Mouse (Mus musculus) liver, postnatal 0 days (tissue): ENCODE measurements around the gene Fam69a.

Source experiments
- CTCF ChIP-seq: sonication (generic); IDR thresholded peaks from 2 replicates; pipeline ENCODE4 v1.5.1; 2016; ENCODE audit warnings: antibody characterized with exemption, low read depth
- EP300 ChIP-seq: IDR thresholded peaks from 2 replicates; pipeline ENCODE4 v1.6.1; 2016; ENCODE audit warnings: antibody characterized with exemption, low read depth, mild to moderate bottlenecking

- TF ChIP-seq CTCF (no peak), EP300 (no peak)
Measured at GRCm38 (mm10) chr5:108035523-108035922, 48.6 kb upstream of the Fam69a start.
